Mouse (Mus musculus): ENCODE measurements at regions not wholly inside any gene's neighbourhood (a gene's known extent, or its start where the extent isn't known, plus 50 kb on each side); places are given as distances from the start of the nearest gene placed in this dataset.
A peak's percentile ranks its signal among the peaks of the same experiment; 100 is the strongest.

- no peak for DNase-seq (ENCODE audit: extremely low spot score in 1 of 2, low spot score in 2 of 2)
- intact Hi-C loops (cut with DNase I) = loop anchor here (5.0 kb wide), 1 partner anchor 125 kb away; no protein-coding TSS in a partner anchor
Measured at GRCm38 (mm10) chr3:80207022-80207421, 322.7 kb downstream of the Fam198b start.

GRCm38 (mm10) chr3:80208028-80208427 is 323.7 kb downstream of the Fam198b start:
- no peak for DNase-seq (ENCODE audit: extremely low spot score in 1 of 2, low spot score in 2 of 2)
- intact Hi-C loops (cut with DNase I) = loop anchor here (5.0 kb wide), 1 partner anchor 126 kb away; no protein-coding TSS in a partner anchor

- intact Hi-C loops (cut with DNase I) = loop anchor here (5.0 kb wide), 1 partner anchor 127 kb away; no protein-coding TSS in a partner anchor
Measured at GRCm38 (mm10) chr3:80209596-80209995, 325.3 kb downstream of the Fam198b start.

GRCm38 (mm10) chr3:80211323-80212109 is 327.2 kb downstream of the Fam198b start:
- intact Hi-C loops (cut with DNase I) = no loop called here
- peak in 1 of 2 experiments; percentile 20 for DNase-seq (ENCODE audit: extremely low spot score in 1 of 2, low spot score in 2 of 2)

More at GRCm38 (mm10) chr3:80209596-80209995, 325.3 kb downstream of the Fam198b start:
- DNase-seq (ENCODE audit: extremely low spot score in 1 of 2, low spot score in 2 of 2) = no peak

GRCm38 (mm10) chr3:80248611-80249010 is 364.3 kb downstream of the Fam198b start:
- DNase-seq (ENCODE audit: extremely low spot score in 1 of 2, low spot score in 2 of 2) = no peak
- intact Hi-C loops (cut with DNase I) = no loop called here

GRCm38 (mm10) chr3:80249974-80250373 is 365.6 kb downstream of the Fam198b start:
- intact Hi-C loops (cut with DNase I) = no loop called here

GRCm38 (mm10) chr3:80255304-80255703 is 371.0 kb downstream of the Fam198b start:
- no peak for DNase-seq (ENCODE audit: extremely low spot score in 1 of 2, low spot score in 2 of 2)
- intact Hi-C loops (cut with DNase I) = no loop called here

More at GRCm38 (mm10) chr3:80249974-80250373, 365.6 kb downstream of the Fam198b start:
- no peak for DNase-seq (ENCODE audit: extremely low spot score in 1 of 2, low spot score in 2 of 2)

GRCm38 (mm10) chr3:80256383-80256782 is 372.1 kb downstream of the Fam198b start:
- intact Hi-C loops (cut with DNase I) = no loop called here
- DNase-seq (ENCODE audit: extremely low spot score in 1 of 2, low spot score in 2 of 2) = no peak

GRCm38 (mm10) chr3:80263095-80263494 is 378.8 kb downstream of the Fam198b start:
- no peak for DNase-seq (ENCODE audit: extremely low spot score in 1 of 2, low spot score in 2 of 2)

GRCm38 (mm10) chr3:80284656-80285055 is 400.3 kb downstream of the Fam198b start:
- intact Hi-C loops (cut with DNase I) = no loop called here
- DNase-seq (ENCODE audit: extremely low spot score in 1 of 2, low spot score in 2 of 2) = no peak

More at GRCm38 (mm10) chr3:80263095-80263494, 378.8 kb downstream of the Fam198b start:
- intact Hi-C loops (cut with DNase I) = no loop called here

GRCm38 (mm10) chr3:80285246-80285645 is 400.9 kb downstream of the Fam198b start:
- intact Hi-C loops (cut with DNase I) = no loop called here
- no peak for DNase-seq (ENCODE audit: extremely low spot score in 1 of 2, low spot score in 2 of 2)

- DNase-seq (ENCODE audit: extremely low spot score in 1 of 2, low spot score in 2 of 2) = no peak
- intact Hi-C loops (cut with DNase I) = no loop called here
Measured at GRCm38 (mm10) chr3:80293485-80293884, 409.2 kb downstream of the Fam198b start.

GRCm38 (mm10) chr3:80307632-80308031 is 423.3 kb downstream of the Fam198b start:
- DNase-seq (ENCODE audit: extremely low spot score in 1 of 2, low spot score in 2 of 2) = no peak
- intact Hi-C loops (cut with DNase I) = no loop called here

- DNase-seq (ENCODE audit: extremely low spot score in 1 of 2, low spot score in 2 of 2) = no peak
- intact Hi-C loops (cut with DNase I) = no loop called here
Measured at GRCm38 (mm10) chr3:80309931-80310330, 425.6 kb downstream of the Fam198b start.

- intact Hi-C loops (cut with DNase I) = no loop called here
- DNase-seq (ENCODE audit: extremely low spot score in 1 of 2, low spot score in 2 of 2) = no peak
Measured at GRCm38 (mm10) chr3:80311689-80312088, 427.4 kb downstream of the Fam198b start.

GRCm38 (mm10) chr3:80322291-80322690 is 438.0 kb downstream of the Fam198b start:
- intact Hi-C loops (cut with DNase I) = no loop called here
- no peak for DNase-seq (ENCODE audit: extremely low spot score in 1 of 2, low spot score in 2 of 2)

GRCm38 (mm10) chr3:80324726-80325125 is 440.4 kb downstream of the Fam198b start:
- DNase-seq (ENCODE audit: extremely low spot score in 1 of 2, low spot score in 2 of 2) = no peak
- intact Hi-C loops (cut with DNase I) = no loop called here

GRCm38 (mm10) chr3:80331776-80332175 is 447.4 kb downstream of the Fam198b start:
- intact Hi-C loops (cut with DNase I) = no loop called here
- no peak for DNase-seq (ENCODE audit: extremely low spot score in 1 of 2, low spot score in 2 of 2)

- intact Hi-C loops (cut with DNase I) = no loop called here
Measured at GRCm38 (mm10) chr3:80334446-80334893, 450.1 kb downstream of the Fam198b start.

GRCm38 (mm10) chr3:80336123-80336674 is 451.9 kb downstream of the Fam198b start:
- intact Hi-C loops (cut with DNase I) = no loop called here
- no peak for DNase-seq (ENCODE audit: extremely low spot score in 1 of 2, low spot score in 2 of 2)

More at GRCm38 (mm10) chr3:80334446-80334893, 450.1 kb downstream of the Fam198b start:
- DNase-seq (ENCODE audit: extremely low spot score in 1 of 2, low spot score in 2 of 2) = peak in 1 of 2 experiments; percentile 36

All from left cerebral cortex, postnatal 10 days (tissue).